Mouse (Mus musculus) erythroid progenitor cell, adult 5-6 weeks (primary cell): ENCODE results near the gene Igsf23. TPM values are rescaled to one million over a fixed set of nuclear protein-coding genes. Genes with fewer than 3 reads are reported as not detected.

Experiments
- ATAC-seq: replicated peaks from 2 replicates; pipeline ENCODE4 v1.8.0; 2016; ENCODE audit warnings: moderate number of reproducible peaks, mild to moderate bottlenecking, moderate TSS enrichment, inconsistent platforms; ENCODE audit not compliant: poor library complexity, low FRiP score, severe bottlenecking
- total RNA-seq, 2 experiments: library from RNA; stranded (forward) in 1 of 2; stranded (reverse) in 1 of 2; fragments of 150-400 nt in 1 of 2; fragments of 186-747, 209-891 nt in 1 of 2; gene quantifications; 2 replicates each; pipeline versions ENCODE4 v1.2.3 to v1.2.4; 2015 to 2017; ENCODE audit warnings: low replicate concordance in 2 of 2

Gene Igsf23
- total RNA-seq, 2 experiments from 2014 or later, result not detected

- no peak for ATAC-seq
Observed at GRCm38 (mm10) chr7:19889881-19890280, 60.7 kb downstream of the Igsf23 start.

GRCm38 (mm10) chr7:19887849-19888248 is 62.7 kb downstream of the Igsf23 start, which contains the start of gene Ceacam19:
TSS of gene Ceacam19 (minus strand) at chr7:19887965.
- ATAC-seq, result no peak

Other genes starting within 250 kb of the Igsf23 start
- 14.7 and 16.9 TPM in 2 replicates for gene Tomm40, start 235.3 kb downstream of the Igsf23 start, total RNA-seq (2015; ENCODE audit: low replicate concordance)
- gene Tomm40, start 235.3 kb downstream of the Igsf23 start, total RNA-seq (2017; ENCODE audit: low replicate concordance), result 8.9 and 10.4 TPM in 2 replicates
- not detected in 2 replicates for gene Nectin2, start 200.3 kb downstream of the Igsf23 start, total RNA-seq (2015; ENCODE audit: low replicate concordance)
- gene Nectin2, start 200.3 kb downstream of the Igsf23 start, total RNA-seq (2017; ENCODE audit: low replicate concordance), result 0.64 TPM in 1 of 2 replicates, not detected in the other
- not detected in 2 replicates for gene Bcam, start 179.7 kb downstream of the Igsf23 start, total RNA-seq (2015; ENCODE audit: low replicate concordance)
- gene Bcam, start 179.7 kb downstream of the Igsf23 start, total RNA-seq (2017; ENCODE audit: low replicate concordance), result not detected in 2 replicates
- not detected in 2 replicates for gene Cblc, start 153.9 kb downstream of the Igsf23 start, total RNA-seq (2015; ENCODE audit: low replicate concordance)
- gene Cblc, start 153.9 kb downstream of the Igsf23 start, total RNA-seq (2017; ENCODE audit: low replicate concordance), result not detected in 2 replicates
- gene Bcl3, start 128.0 kb downstream of the Igsf23 start, total RNA-seq (2015; ENCODE audit: low replicate concordance), result 15.5 and 21.3 TPM in 2 replicates
- 0.77 TPM in 1 of 2 replicates, not detected in the other for gene Bcl3, start 128.0 kb downstream of the Igsf23 start, total RNA-seq (2017; ENCODE audit: low replicate concordance)
- not detected in 2 replicates for gene Gm19345, start 98.8 kb downstream of the Igsf23 start, total RNA-seq (2015; ENCODE audit: low replicate concordance)
- gene Gm19345, start 98.8 kb downstream of the Igsf23 start, total RNA-seq (2017; ENCODE audit: low replicate concordance), result not detected in 2 replicates
- gene Ceacam16, start 89.5 kb downstream of the Igsf23 start, total RNA-seq (2015; ENCODE audit: low replicate concordance), result not detected in 2 replicates
- gene Ceacam16, start 89.5 kb downstream of the Igsf23 start, total RNA-seq (2017; ENCODE audit: low replicate concordance), result not detected in 2 replicates
- not detected in 2 replicates for gene Ceacam19, start 62.8 kb downstream of the Igsf23 start, total RNA-seq (2015; ENCODE audit: low replicate concordance)
- not detected in 2 replicates for gene Ceacam19, start 62.8 kb downstream of the Igsf23 start, total RNA-seq (2017; ENCODE audit: low replicate concordance)
- 0.72 TPM in 1 of 2 replicates, not detected in the other for gene Pvr, start 29.6 kb downstream of the Igsf23 start, total RNA-seq (2015; ENCODE audit: low replicate concordance)
- gene Pvr, start 29.6 kb downstream of the Igsf23 start, total RNA-seq (2017; ENCODE audit: low replicate concordance), result 0.13 and 2.0 TPM in 2 replicates
- gene Ceacam20, start 14.7 kb upstream of the Igsf23 start, total RNA-seq (2015; ENCODE audit: low replicate concordance), result not detected in 2 replicates
- not detected in 2 replicates for gene Ceacam20, start 14.7 kb upstream of the Igsf23 start, total RNA-seq (2017; ENCODE audit: low replicate concordance)
- not detected in 2 replicates for gene Nlrp9b, start 40.7 kb upstream of the Igsf23 start, total RNA-seq (2015; ENCODE audit: low replicate concordance)
- gene Nlrp9b, start 40.7 kb upstream of the Igsf23 start, total RNA-seq (2017; ENCODE audit: low replicate concordance), result not detected in 2 replicates
- not detected in 2 replicates for gene Vmn1r91, start 148.9 kb upstream of the Igsf23 start, total RNA-seq (2015; ENCODE audit: low replicate concordance)
- gene Vmn1r91, start 148.9 kb upstream of the Igsf23 start, total RNA-seq (2017; ENCODE audit: low replicate concordance), result not detected in 2 replicates
- gene Gm16442, start 171.8 kb upstream of the Igsf23 start, total RNA-seq (2015; ENCODE audit: low replicate concordance), result not detected in 2 replicates
- not detected in 2 replicates for gene Gm16442, start 171.8 kb upstream of the Igsf23 start, total RNA-seq (2017; ENCODE audit: low replicate concordance)
- gene Vmn1r93, start 188.3 kb upstream of the Igsf23 start, total RNA-seq (2015; ENCODE audit: low replicate concordance), result not detected in 2 replicates
- gene Vmn1r93, start 188.3 kb upstream of the Igsf23 start, total RNA-seq (2017; ENCODE audit: low replicate concordance), result not detected in 2 replicates
- gene Vmn1r94, start 217.6 kb upstream of the Igsf23 start, total RNA-seq (2015; ENCODE audit: low replicate concordance), result not detected in 2 replicates
- not detected in 2 replicates for gene Vmn1r94, start 217.6 kb upstream of the Igsf23 start, total RNA-seq (2017; ENCODE audit: low replicate concordance)
- gene Vmn1r95, start 243.0 kb upstream of the Igsf23 start, total RNA-seq (2015; ENCODE audit: low replicate concordance), result not detected in 2 replicates
- gene Vmn1r95, start 243.0 kb upstream of the Igsf23 start, total RNA-seq (2017; ENCODE audit: low replicate concordance), result not detected in 2 replicates